Mouse (Mus musculus) erythroid progenitor cell, adult 5-6 weeks (primary cell): ENCODE data around the gene Car14. TPM values are rescaled to one million over a fixed set of nuclear protein-coding genes. Genes with fewer than 3 reads are reported as not detected.

ENCODE experiments used
- ATAC-seq: replicated peaks from 2 replicates; pipeline ENCODE4 v1.8.0; 2016; ENCODE audit warnings: moderate number of reproducible peaks, mild to moderate bottlenecking, moderate TSS enrichment, inconsistent platforms; ENCODE audit not compliant: poor library complexity, low FRiP score, severe bottlenecking
- total RNA-seq, 2 experiments: library from RNA; stranded (forward) in 1 of 2; stranded (reverse) in 1 of 2; fragments of 150-400 nt in 1 of 2; fragments of 186-747, 209-891 nt in 1 of 2; gene quantifications; 2 replicates each; pipeline versions ENCODE4 v1.2.3 to v1.2.4; 2015 to 2017; ENCODE audit warnings: low replicate concordance in 2 of 2

Car14 gene
- total RNA-seq, 2 experiments from 2014 or later: not detected

DNA sequence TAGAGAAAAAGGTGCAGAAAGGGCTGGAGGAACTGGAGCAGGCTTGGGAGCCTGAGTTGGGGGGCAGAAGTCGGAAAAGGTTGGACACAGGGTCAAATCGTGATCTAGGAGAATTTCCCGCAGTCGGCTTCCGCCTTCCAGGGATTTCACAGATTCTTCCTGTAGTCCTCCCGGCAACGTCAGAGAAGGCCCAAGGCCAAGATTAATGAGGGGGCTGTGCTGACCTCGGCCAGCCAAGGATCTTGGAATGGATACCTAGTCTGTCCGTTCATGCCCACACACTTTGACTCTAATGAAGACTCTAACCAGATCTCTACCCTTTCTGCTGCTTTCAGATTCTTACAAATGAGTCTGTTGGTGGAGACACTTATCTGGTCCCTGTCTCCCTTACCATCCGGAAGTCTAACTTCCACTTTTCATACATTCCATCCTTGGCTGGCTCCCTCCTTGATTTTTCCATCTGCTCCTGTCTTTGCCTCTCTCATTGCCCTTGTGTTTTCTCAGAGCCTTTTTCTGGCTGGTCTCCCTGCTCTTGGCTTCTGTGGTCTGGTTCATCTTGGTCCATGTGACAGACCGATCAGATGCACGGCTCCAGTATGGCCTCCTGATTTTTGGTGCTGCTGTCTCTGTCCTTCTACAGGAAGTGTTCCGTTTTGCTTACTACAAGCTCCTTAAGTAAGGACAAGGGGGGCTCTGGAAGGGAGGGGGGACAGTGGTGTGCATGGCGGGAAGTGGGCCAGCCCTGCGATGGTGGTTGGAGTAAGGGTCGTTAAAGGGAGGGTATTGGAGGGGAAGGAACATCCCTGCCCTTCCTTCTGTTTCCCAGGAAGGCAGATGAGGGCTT, 10.0 kb downstream of the Car14 start:
- 0 out of 2 replicates have a peak, but pooled peaks have one; percentile 2 for ATAC-seq

- ATAC-seq: peak; percentile 99
Observed at GRCm38 (mm10) chr3:95893606-95894316, 10.7 kb downstream of the Car14 start, which contains the start of gene Aph1a. Aph1a (plus strand) TSS chr3:95893969.

DNA sequence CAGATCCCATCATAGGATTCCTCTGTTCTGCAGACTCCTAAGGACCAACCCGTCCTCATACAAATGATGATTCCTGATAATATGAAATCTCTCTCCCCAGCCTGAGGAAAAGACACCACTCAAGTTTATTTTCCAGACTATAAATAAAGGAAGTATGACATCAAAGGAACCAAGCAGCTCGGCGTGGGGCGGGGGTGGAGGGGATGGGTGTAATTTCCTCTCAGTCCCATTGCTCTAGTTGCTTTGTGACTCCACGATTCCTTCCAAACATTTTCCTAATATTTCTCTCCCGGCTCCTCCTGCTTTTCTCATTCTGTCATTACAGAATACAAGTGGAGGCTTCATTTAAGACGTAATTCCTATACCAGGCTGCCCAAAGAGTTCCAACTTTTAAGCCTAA, 11.4 kb downstream of the Car14 start:
- no peak for ATAC-seq

DNA sequence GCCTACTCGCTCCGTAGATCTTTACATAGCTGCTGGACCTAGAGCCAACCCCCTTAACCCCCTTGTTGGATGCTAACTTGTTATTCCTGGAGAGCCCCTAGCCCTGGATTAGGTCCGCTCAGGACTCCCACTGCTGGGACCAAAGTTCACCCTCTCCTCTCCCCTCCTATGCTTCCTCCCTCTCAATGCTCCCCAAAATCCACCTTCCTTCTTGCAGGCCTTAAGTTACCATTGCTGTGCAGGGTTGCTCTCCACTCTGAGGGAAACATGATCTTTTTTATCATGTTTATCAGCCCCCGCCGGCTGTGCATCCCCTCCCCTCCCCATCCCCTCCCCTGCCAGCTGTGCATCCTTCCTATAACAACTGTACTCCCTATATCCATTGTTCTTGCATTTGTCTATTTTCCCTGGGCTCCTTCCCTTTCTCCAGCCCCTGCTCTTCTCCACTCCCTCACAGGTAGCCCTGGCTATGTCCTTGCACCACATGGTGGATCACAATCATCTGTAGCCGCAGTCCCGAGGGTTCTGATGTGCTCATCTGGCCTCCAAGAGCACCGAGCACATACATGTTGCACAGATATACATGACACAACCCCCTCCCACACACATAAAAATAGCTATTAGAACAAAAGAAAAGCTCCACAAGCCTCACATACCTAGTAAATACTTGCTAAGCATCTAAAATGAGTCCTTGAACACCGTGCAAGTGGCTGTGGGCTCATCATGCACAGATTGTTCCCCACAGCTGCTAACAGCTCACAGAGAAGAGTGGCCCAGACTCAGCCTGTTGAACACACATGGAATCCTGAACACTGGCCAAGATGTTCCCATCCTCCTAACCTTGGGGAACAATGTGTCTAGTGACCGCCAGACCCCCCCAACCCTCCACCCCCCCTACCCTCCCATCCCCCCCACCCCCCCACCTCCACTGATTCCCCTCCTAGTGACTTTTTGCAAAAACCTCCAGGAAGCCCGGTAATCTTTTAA, 12.1 kb downstream of the Car14 start:
- ATAC-seq: no peak

DNA sequence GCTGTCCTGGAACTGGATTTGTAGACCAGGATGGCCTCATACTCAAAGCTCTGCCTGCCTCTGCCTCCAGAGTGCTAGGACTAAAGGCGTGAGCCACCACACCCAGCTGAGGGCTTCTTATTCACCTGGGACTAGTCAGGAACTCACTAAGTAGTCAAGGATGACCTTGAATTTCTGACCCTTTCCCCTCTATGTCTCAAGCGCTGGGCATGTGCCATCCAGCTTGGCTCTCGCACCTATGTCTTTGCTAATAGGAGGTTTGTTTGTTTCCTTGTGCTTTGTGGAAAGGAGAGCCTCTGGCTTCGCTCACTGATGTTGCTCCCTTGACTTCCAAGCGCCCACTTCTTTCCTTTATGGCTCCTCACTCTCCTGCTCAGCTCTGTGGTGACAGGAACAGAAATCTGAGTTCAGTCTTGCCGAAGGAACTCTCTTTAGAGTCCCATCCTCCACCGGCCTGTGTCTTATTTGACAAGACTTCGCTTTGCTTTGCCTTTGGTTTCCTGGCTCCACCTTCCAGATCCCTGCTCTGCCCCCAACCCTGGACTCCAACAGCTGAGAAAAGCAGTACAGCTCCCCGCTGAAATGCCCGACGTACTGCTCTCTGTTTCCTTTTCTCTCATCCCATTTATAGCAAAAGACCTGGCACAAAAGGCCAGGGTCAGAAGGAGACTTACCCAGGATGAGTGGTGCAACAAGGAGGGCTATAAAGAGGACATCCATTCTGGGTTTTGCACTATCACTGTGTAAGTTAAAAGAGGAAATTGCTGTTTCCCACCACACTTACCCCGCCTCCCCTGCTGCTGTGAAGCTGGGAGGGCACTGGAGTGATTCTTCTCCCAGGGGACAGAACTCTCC, 13.1 kb downstream of the Car14 start, which contains the start of gene BC028528:
BC028528 (minus strand) TSS at position 795 of the 855 bp plus-strand sequence.
- ATAC-seq: no peak

DNA sequence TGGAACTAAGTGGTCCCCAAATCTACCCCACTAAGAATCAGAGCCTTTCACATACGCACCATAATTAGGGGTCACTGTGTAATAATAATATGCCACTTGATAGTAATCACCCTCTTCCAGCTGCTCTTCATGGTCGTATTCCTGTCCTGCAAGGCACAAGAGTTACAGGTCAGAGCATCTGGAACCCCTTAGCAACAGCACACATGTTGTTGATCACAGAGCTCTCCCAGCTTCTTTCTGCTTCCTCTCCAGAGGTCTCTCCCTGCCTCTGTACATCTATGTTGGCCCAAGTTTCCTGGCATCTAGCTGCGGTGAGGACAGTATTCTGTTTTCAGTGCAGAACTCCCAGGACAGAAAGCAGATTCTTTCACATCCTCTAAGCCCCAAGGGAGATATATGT, 14.8 kb downstream of the Car14 start:
- no peak for ATAC-seq

DNA sequence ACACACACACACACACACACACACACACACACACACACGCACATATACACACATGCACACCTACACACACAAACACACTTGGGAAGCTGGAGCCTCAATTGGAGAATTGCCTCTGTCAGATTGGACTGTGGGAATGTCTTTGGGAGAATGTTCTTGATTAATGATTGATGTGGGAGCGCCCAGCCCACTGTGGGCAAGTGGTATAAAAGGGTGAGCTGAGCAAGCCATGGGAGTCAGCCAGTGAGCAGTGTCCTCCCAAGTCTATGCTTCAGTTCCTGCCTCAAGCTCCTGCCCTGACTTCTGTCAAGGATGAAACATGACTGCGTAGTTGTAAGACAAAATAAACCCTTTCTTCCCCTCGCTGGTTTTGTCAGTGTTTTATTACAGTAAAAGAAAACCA, 16.9 kb downstream of the Car14 start:
- ATAC-seq: no peak

DNA sequence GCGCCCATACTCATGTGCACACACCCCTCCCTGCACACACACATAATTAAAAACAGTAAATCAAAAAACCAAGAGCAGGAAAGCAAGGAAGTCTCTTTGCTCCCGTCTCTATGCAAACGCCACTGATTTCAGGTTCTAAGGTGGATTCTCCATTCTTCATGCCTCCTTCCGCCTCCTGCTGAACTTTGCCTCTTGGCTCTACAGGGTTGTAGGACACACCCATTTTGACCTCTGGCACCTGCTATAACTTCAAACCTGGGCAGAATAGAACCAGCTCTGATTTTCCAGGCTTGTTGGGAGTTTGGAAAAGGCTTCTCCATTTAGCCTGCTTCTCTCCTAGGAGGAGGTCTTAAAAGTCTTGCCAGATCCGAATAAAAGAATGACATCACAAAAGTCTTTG, 20.1 kb downstream of the Car14 start:
- no peak for ATAC-seq

- ATAC-seq: no peak; the same call in 1 of the 2 replicates
Observed at GRCm38 (mm10) chr3:95882816-95883425, 21.6 kb downstream of the Car14 start.

DNA sequence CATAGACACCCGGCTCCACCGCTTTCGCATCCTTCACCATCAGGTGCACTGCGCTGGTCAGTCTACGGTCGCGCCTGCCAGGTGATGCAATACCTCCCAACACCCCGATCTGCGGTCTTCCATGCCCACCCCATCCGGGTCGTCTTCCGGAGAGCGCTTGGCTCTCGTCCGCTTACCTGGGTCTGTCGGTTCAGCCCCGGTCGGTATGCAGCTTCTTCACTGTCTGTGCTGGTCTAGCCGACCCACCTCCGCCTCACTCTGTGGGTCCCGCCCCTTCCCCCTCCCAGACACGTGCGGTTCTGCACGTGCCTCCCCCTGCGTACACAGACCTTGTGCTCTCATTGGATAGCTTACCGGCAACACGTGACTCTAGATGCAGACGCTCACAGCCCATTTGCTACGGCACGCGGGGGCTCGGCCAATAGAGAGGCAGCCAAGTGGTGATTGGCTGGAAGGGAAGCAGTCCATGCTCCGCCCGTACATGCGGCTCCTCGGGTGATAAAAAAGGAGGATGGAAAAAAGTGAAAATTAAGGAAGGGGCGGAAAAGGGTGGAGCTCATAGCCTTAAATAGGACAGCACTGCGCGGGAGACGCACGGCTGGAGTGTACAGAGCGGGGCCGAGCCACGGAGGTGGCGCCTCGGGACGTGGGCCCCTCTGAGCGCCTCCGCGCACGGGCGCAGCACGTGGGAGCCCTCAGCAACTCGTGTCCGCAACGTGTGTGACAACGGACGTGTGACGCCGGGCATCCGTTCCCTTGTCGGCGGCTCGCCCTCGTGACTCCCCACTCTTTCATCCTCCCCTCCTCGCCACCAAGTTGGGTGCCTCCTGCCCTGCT, 22.3 kb downstream of the Car14 start, which contains the start of gene Ciart:
Ciart (minus strand) TSS at position 273 of the 837 bp plus-strand sequence.
- ATAC-seq: peak; percentile 97

DNA sequence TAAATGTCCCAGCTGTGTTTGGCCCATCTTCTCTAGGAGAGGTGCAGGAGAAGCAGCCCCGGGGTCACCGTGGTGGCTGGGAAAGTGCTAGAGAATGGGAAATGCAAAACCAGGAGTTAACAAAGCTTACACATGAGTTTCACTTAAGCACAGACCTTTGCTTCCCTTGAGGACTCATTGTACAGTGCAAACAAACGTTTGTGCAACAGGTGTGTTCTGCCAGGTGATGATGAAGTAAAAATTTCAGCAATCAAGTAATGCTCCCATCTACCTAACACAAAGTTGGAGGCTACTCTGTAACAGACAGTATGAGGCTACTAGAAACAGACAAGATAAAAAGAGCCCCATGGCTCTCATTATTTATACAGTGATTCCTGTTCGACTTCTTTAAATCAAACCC, 25.4 kb downstream of the Car14 start:
- ATAC-seq: no peak

GRCm38 (mm10) chr3:95872048-95872447, 32.4 kb downstream of the Car14 start:
- peak; percentile 20; the same call in 1 of the 2 replicates for ATAC-seq

DNA sequence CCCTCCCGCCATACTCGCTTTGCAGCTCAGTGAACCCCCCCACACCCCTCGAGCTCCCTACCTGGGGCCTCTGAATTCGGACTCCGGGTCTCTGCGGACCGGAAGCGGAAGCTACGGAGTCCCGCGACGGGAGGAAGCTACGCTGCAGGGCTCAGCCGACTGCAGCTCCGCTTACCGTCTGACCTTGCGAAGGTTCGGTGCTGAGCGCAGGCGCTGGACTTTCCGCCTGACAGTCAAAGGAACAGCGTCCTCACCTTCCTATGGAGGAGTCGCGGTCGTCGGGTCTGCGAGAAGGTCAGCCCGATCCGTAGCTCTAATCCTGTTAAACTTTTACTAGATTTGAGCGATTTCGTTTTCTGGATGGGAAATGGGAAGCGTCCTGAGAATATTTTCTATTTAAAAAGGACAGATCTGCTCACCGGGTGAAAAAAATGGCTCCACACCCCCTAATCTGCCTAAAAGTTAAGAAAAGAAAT, 33.1 kb downstream of the Car14 start, which contains the start of gene Mrps21:
Mrps21 (minus strand) TSS at position 128 of the 476 bp plus-strand sequence.
- peak; percentile 96 for ATAC-seq

DNA sequence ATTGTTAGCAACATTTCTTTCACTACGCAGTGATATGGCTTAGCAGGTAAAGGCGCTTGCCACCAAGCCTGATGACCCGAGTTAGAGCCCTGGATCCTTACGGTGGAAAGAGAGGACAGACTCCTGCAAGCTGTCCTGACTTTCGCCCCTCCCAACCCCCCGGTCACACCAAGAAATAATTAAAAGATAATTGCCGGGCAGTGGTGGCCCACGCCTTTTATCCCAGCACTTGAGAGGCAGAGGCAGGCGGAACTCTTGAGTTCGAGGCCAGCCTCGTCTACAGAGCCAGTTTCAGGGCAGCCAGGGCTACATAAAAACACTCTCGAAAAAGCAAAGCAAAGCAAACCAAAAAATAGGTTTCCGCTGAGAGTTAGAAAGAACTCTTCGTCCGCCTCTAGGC, 33.5 kb downstream of the Car14 start:
- peak; percentile 39 for ATAC-seq

DNA sequence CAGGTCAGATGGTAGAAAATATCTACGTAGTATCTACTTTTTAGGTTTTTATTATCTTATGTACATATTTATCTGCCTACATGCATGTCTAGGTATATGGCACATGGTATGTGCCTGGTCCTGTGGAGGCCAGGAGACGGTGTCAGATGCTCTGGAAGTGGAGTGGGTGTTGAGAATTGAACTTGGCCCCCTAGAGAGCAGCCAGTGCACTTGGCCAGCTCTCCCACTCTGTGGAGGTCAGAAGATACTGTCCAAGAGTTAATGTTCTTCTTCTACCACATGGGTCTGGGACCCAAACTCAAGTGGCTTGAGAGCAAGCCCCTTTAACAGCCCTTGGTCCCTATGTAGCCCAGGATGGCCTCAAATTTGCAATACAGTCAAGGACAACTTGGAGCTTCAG, 37.1 kb downstream of the Car14 start:
- ATAC-seq: no peak

- no peak for ATAC-seq
Observed at GRCm38 (mm10) chr3:95866071-95866470, 38.4 kb downstream of the Car14 start.

- ATAC-seq: no peak
Observed at GRCm38 (mm10) chr3:95865571-95865970, 38.9 kb downstream of the Car14 start.
